Mouse (Mus musculus): ENCODE results near the gene Ghsr. TPM values are rescaled to one million over a fixed set of nuclear protein-coding genes. Genes with fewer than 3 reads are reported as not detected.

Ghsr gene
- polyA plus RNA-seq, 1 experiment from 2014 or later: not detected

- Histone ChIP-seq H3K27me3 (no peaks in the 10 kb centered on the region), H3K9ac (no peak overlapping the region), H3K36me3 (peaks cover 10% of the 10 kb centered on the region), H3K4me1 (no peaks in the 10 kb centered on the region), H3K9me3 (no peaks in the 10 kb centered on the region), H3K27ac (no peak overlapping the region), H3K4me3 (no peak overlapping the region), H3K4me2 (no peak overlapping the region)
- WGBS: 82% methylated on average over 2 of the region's 2 CpGs
- no peak for ATAC-seq (ENCODE audit: borderline replicate concordance, extremely low read depth, low FRiP score, low TSS enrichment)
Observed at GRCm38 (mm10) chr3:27411286-27411685, 40.1 kb downstream of the Ghsr start.

- H3K27ac ChIP-seq: no peak overlapping the region
- H3K9ac ChIP-seq: no peak overlapping the region
- no peak overlapping the region for H3K4me2 ChIP-seq
- H3K36me3 ChIP-seq: peaks cover 16% of the 10 kb centered on the region
- 85% methylated on average over 3 of the region's 3 CpGs for WGBS
- H3K9me3 ChIP-seq: no peaks in the 10 kb centered on the region
- H3K27me3 ChIP-seq: no peaks in the 10 kb centered on the region
- no peak for ATAC-seq (ENCODE audit: borderline replicate concordance, extremely low read depth, low FRiP score, low TSS enrichment)
- H3K4me3 ChIP-seq: no peak overlapping the region
- no peaks in the 10 kb centered on the region for H3K4me1 ChIP-seq
Observed at GRCm38 (mm10) chr3:27413566-27413965, 42.4 kb downstream of the Ghsr start.

GRCm38 (mm10) chr3:27416786-27417185 lies 45.6 kb downstream of the Ghsr start:
- peaks cover 29% of the 10 kb centered on the region for H3K36me3 ChIP-seq
- WGBS: 75% methylated on average over 10 of the region's 10 CpGs
- no peaks in the 10 kb centered on the region for H3K4me1 ChIP-seq
- no peak overlapping the region for H3K4me2 ChIP-seq
- no peak for ATAC-seq (ENCODE audit: borderline replicate concordance, extremely low read depth, low FRiP score, low TSS enrichment)
- H3K27ac ChIP-seq: no peak overlapping the region
- no peak overlapping the region for H3K9ac ChIP-seq
- no peaks in the 10 kb centered on the region for H3K27me3 ChIP-seq
- no peaks in the 10 kb centered on the region for H3K9me3 ChIP-seq
- H3K4me3 ChIP-seq: no peak overlapping the region

- no peak overlapping the region for H3K4me3 ChIP-seq
- peaks cover 38% of the 10 kb centered on the region for H3K36me3 ChIP-seq
- ATAC-seq (ENCODE audit: borderline replicate concordance, extremely low read depth, low FRiP score, low TSS enrichment): no peak
- 92% methylated on average over 8 of the region's 8 CpGs for WGBS
- no peak overlapping the region for H3K27ac ChIP-seq
- no peak overlapping the region for H3K9ac ChIP-seq
- H3K4me1 ChIP-seq: no peaks in the 10 kb centered on the region
- no peaks in the 10 kb centered on the region for H3K27me3 ChIP-seq
- H3K4me2 ChIP-seq: no peak overlapping the region
- no peaks in the 10 kb centered on the region for H3K9me3 ChIP-seq
Observed at GRCm38 (mm10) chr3:27418602-27419001, 47.5 kb downstream of the Ghsr start.

GRCm38 (mm10) chr3:27421980-27422379 lies 50.8 kb downstream of the Ghsr start:
- 82% methylated on average over 12 of the region's 12 CpGs for WGBS
- Histone ChIP-seq H3K9ac (no peak overlapping the region), H3K36me3 (peaks cover 52% of the 10 kb centered on the region), H3K4me2 (no peak overlapping the region), H3K9me3 (no peaks in the 10 kb centered on the region), H3K27ac (no peak overlapping the region), H3K4me1 (no peaks in the 10 kb centered on the region), H3K4me3 (no peak overlapping the region), H3K27me3 (no peaks in the 10 kb centered on the region)
- no peak for ATAC-seq (ENCODE audit: borderline replicate concordance, extremely low read depth, low FRiP score, low TSS enrichment)

GRCm38 (mm10) chr3:27422521-27422920 lies 51.4 kb downstream of the Ghsr start:
- ATAC-seq (ENCODE audit: borderline replicate concordance, extremely low read depth, low FRiP score, low TSS enrichment): no peak
- Histone ChIP-seq H3K9ac (no peak overlapping the region), H3K4me1 (no peaks in the 10 kb centered on the region), H3K4me2 (no peak overlapping the region), H3K36me3 (peaks cover 55% of the 10 kb centered on the region), H3K4me3 (no peak overlapping the region), H3K9me3 (no peaks in the 10 kb centered on the region), H3K27me3 (no peaks in the 10 kb centered on the region), H3K27ac (no peak overlapping the region)
- 73% methylated on average over 6 of the region's 6 CpGs for WGBS

GRCm38 (mm10) chr3:27424049-27424667 lies 53.0 kb downstream of the Ghsr start:
- no peak overlapping the region for H3K9ac ChIP-seq
- no peak overlapping the region for H3K27ac ChIP-seq
- no peaks in the 10 kb centered on the region for H3K27me3 ChIP-seq
- H3K4me1 ChIP-seq: no peaks in the 10 kb centered on the region
- ATAC-seq (ENCODE audit: borderline replicate concordance, extremely low read depth, low FRiP score, low TSS enrichment): no peak
- WGBS: 86% methylated on average over 11 of the region's 11 CpGs
- H3K36me3 ChIP-seq: peaks cover 60% of the 10 kb centered on the region
- H3K4me2 ChIP-seq: no peak overlapping the region
- no peaks in the 10 kb centered on the region for H3K9me3 ChIP-seq
- no peak overlapping the region for H3K4me3 ChIP-seq

GRCm38 (mm10) chr3:27427406-27427805 lies 56.3 kb downstream of the Ghsr start:
- H3K9me3 ChIP-seq: no peaks in the 10 kb centered on the region
- WGBS: 90% methylated on average over 6 of the region's 6 CpGs
- H3K4me3 ChIP-seq: no peak overlapping the region
- no peaks in the 10 kb centered on the region for H3K4me1 ChIP-seq
- H3K27me3 ChIP-seq: no peaks in the 10 kb centered on the region
- no peak overlapping the region for H3K4me2 ChIP-seq
- H3K9ac ChIP-seq: no peak overlapping the region
- ATAC-seq (ENCODE audit: borderline replicate concordance, extremely low read depth, low FRiP score, low TSS enrichment): no peak
- no peak overlapping the region for H3K27ac ChIP-seq
- H3K36me3 ChIP-seq: peaks cover 70% of the 10 kb centered on the region

Other genes starting within 250 kb of the Ghsr start
- 63.9 and 69.0 TPM in 2 replicates for gene Ect2, start 217.5 kb upstream of the Ghsr start, polyA plus RNA-seq (2015; fragmentation: Nextera tagmentation; extraction: Ambion mirVana)
- gene Nceh1, start 188.4 kb upstream of the Ghsr start, polyA plus RNA-seq (2015; fragmentation: Nextera tagmentation; extraction: Ambion mirVana): 7.9 and 8.5 TPM in 2 replicates
- gene Tnfsf10, start 54.3 kb upstream of the Ghsr start, polyA plus RNA-seq (2015; fragmentation: Nextera tagmentation; extraction: Ambion mirVana): 2.5 and 3.0 TPM in 2 replicates

Measured in lung, embryonic 15.5 days (tissue).